Mouse (Mus musculus): Measurements from ENCODE around the gene Itgb8. TPM values are rescaled to one million over a fixed set of nuclear protein-coding genes. Genes with fewer than 3 reads are reported as not detected.

Itgb8 gene
- total RNA-seq, 2 experiments from 2014 or later, result 39.1 to 42.5 TPM

GRCm38 (mm10) chr12:119210590-119210989, 28.0 kb downstream of the Itgb8 start:
- intact Hi-C loops (cut with DNase I), result no loop called here
- DNase-seq (ENCODE audit: low spot score in 2 of 2), result no peak

DNA sequence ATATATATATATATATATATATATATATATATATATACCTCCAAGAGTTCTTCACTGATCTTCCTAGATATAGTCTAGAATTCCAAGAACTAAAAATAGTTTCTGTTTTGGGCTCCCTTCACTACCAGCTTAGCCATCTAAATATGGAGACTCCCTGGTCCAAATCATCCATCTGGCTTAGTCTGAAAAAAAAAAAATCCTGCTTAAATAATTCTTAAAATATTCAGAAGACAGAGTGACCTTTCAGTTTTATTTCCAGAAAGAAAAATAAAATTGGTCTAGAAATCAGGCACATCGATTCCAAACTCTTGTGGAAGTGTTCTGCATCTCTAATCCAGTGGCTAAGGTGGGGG, 28.6 kb downstream of the Itgb8 start:
- intact Hi-C loops (cut with DNase I), result no loop called here
- no peak for DNase-seq (ENCODE audit: low spot score in 2 of 2)

GRCm38 (mm10) chr12:119209384-119210072, 29.1 kb downstream of the Itgb8 start:
- DNase-seq (ENCODE audit: low spot score in 2 of 2), result peak; percentile 53 to 64
- intact Hi-C loops (cut with DNase I), result no loop called here

DNA sequence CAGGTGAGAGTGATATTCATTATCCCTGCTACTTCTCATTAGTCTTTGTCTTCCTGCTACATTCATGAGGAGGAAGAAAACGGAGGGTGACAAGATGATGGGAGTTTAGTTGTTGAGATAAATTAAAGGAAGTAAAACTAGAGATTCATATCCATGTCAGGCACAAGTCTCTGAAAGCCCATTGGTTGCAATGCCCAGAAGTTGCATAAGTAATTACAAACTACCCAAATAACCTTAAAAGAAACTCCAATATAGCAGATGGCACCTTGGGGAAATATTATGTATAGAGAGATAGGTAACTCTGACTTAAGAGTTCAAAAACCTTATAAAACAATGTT, 31.2 kb downstream of the Itgb8 start:
- intact Hi-C loops (cut with DNase I), result no loop called here

DNA sequence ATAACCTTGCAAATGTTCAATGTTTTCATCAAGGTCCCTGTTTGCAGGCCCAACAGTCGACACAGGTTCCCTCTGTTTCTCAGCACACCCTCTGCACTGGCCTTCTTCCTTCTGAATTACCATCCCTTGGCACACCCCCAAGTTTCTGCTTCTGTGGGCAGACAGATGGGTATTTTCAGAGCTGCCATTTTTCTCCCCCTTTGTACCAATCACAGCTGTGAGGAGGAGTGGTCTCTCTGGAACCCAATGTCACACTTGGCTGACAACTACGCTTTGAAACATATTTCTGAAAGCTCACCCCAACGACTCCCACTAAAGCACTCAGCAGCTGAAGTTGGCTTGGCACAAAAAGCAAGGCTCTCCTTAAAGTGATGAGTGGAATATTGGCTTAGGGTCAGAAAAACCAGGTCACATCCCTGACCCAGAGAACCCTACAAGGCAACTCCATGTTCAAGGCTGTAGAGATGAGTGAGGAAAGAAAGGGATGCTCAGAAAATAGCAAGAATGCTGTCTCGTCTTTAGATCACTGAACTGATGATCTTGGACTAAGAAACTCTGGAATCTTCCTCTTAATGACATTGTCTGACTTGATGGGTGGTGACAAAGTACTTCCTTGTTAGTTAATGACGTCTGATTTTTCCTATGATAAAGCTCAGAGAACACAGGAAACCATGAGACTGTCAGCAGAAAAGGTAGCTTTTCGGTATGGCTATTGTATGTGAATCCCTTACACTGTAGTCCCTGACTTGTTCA, 31.7 kb downstream of the Itgb8 start:
- peak; percentile 58 for DNase-seq (ENCODE audit: low spot score in 2 of 2)
- intact Hi-C loops (cut with DNase I), result no loop called here

More for the DNA sequence above, 31.2 kb downstream of the Itgb8 start:
- no peak for DNase-seq (ENCODE audit: low spot score in 2 of 2)

DNA sequence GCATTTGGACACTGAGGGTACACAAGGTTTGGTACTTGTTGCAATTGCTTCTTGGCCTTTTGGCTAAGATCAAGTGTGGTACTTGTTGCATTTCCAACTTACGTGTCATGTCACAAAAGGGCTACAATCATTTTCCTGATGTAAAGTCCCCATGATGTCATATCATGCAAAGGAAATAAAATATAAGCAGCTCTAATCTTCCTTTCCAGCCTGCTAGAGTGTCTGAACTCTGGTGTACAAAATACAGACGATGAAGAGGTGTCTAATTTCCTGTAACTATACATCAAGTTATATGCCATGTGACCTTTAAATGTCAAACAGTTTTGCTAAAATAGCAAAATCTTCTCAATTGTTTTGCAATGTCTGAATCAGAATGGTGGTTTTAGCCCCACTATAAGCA, 34.2 kb downstream of the Itgb8 start:
- intact Hi-C loops (cut with DNase I), result no loop called here
- no peak for DNase-seq (ENCODE audit: low spot score in 2 of 2)

DNA sequence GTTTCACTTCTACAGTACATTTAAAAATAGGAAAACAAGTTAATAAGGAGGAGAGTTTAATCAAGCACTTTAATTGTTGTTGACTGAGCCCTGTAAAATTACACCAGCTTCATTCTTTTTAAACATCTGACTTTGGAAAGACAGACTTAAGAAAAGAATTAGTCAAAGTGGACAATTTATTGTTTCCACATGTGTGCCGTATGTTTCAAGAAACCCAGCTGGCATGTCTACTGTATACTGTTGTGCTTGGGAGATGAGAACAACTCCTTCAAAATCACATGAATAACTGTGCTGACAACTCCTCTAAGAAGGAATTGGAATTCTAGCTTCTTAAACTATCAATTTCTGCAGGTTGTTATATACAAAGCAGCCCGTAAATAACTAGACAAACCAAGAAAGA, 35.8 kb downstream of the Itgb8 start:
- intact Hi-C loops (cut with DNase I), result no loop called here
- no peak for DNase-seq (ENCODE audit: low spot score in 2 of 2)

DNA sequence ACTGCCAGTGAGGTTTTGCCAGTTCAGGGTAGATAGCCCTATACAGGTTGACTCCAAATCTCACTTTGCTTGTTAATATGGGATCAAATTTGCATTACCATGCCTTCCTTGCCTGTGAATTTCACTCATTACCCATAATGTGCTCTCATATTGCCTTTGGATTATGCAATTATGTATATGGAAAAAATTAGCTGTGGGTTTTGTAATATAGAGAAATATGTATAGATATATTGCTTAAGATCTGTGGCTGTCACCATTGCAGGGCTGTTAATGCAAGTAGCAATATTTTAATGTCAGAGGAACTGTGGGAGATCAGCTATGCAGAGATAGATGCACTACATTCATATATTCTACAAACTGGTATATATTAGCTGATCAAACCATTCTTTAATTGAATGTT, 43.5 kb downstream of the Itgb8 start:
- no peak for DNase-seq (ENCODE audit: low spot score in 2 of 2)
- intact Hi-C loops (cut with DNase I), result no loop called here

DNA sequence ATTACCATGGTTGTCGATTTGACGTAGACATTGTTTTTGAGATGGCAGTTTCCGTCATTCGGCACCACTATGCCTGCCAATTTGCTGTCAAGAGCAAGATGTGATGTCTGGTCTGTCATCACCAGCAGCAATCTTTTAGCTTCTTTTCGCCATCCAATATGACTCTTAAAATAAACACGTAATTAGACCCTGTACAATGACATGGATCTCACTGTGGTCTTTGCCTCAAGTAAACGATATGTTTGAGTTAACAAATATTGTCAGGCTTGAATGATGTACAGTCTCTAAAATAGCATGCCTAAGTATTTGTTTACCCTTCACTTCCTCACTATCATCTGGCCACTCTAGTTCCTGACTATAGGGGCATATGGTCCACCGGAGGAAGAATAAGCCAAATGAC, 48.8 kb downstream of the Itgb8 start:
- DNase-seq (ENCODE audit: low spot score in 2 of 2), result no peak

GRCm38 (mm10) chr12:119185441-119185840, 53.2 kb downstream of the Itgb8 start:
- no peak for DNase-seq (ENCODE audit: low spot score in 2 of 2)
- intact Hi-C loops (cut with DNase I), result no loop called here

More for the DNA sequence above, 48.8 kb downstream of the Itgb8 start:
- intact Hi-C loops (cut with DNase I), result no loop called here

GRCm38 (mm10) chr12:119182215-119182924, 56.2 kb downstream of the Itgb8 start:
- intact Hi-C loops (cut with DNase I), result no loop called here
- DNase-seq (ENCODE audit: low spot score in 2 of 2), result no peak

DNA sequence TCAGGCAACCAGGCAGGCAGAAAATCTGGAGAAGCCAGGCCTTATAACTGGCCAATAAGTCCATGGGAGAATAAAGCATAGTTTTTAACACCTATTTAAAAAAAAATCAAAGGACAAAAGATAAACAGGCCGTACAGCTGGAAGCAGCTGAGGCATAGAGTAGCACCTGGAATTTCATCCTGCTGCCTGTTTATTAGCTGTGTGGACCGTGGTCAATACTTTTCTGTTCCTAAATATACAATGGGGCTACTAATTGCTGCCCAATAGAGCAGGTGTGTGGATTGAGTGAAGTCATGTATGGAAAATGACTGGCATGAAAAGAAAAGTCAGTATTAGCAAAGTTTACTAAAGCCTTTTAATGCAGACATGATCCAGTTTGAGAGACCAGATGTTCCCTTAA, 62.6 kb downstream of the Itgb8 start:
- DNase-seq (ENCODE audit: low spot score in 2 of 2), result no peak
- intact Hi-C loops (cut with DNase I), result no loop called here

- intact Hi-C loops (cut with DNase I), result loop anchor here (5.0 kb wide), 1 partner anchor 67 kb away; the partner anchor contains the start of gene Itgb8
- DNase-seq (ENCODE audit: low spot score in 2 of 2), result no peak
Observed at GRCm38 (mm10) chr12:119169828-119170539, 68.6 kb downstream of the Itgb8 start.

DNA sequence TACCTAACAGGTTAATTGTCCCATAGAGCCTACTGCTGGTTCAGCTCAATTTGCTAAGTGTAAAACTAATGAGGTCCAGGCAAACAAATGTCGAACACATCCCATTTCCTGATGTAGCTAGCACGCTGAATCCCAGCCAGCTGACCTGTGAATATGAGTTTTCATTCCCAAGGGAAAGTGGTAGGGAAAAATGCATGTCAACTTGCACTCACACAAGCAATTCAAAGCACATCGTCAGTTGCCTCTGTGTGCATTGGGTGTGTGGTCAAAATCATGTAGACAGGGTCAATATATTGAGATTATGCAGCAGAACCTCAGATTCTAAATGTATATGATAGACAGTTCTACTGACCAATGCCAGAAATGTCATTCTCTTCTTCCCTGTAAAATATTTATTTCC, 69.5 kb downstream of the Itgb8 start:
- no peak for DNase-seq (ENCODE audit: low spot score in 2 of 2)
- intact Hi-C loops (cut with DNase I), result loop anchor here (5.0 kb wide), 1 partner anchor 68 kb away; the partner anchor contains the start of gene Itgb8

GRCm38 (mm10) chr12:119165115-119165514, 73.5 kb downstream of the Itgb8 start:
- DNase-seq (ENCODE audit: low spot score in 2 of 2), result no peak
- intact Hi-C loops (cut with DNase I), result loop anchor here (5.0 kb wide), 1 partner anchor 72 kb away; the partner anchor contains the start of gene Itgb8

- intact Hi-C loops (cut with DNase I), result loop anchor here (5.0 kb wide), 1 partner anchor 73 kb away; the partner anchor contains the start of gene Itgb8
- no peak for DNase-seq (ENCODE audit: low spot score in 2 of 2)
Observed at GRCm38 (mm10) chr12:119164672-119165071, 73.9 kb downstream of the Itgb8 start.

GRCm38 (mm10) chr12:119164176-119164575, 74.4 kb downstream of the Itgb8 start:
- intact Hi-C loops (cut with DNase I), result no loop called here
- DNase-seq (ENCODE audit: low spot score in 2 of 2), result peak in 1 of 2 experiments; percentile 10

DNA sequence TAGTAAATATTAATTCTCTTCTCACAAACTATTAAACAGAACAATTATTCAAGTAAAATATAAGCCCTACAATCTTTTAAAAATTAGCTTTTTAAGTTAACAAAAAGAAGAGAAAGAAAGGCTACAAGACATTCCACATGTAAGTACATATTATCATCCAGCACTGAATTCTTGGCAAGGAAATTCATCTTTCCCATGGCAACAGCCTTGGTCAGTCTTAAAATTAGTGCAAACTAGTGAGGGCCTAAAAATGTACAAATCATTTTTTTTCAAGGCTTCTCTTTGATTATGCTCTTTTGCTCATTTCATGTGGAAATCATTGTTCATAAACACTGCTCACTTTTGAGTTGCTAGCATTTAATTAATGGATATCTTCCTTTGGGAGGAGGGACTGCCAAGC, 77.8 kb downstream of the Itgb8 start:
- intact Hi-C loops (cut with DNase I), result no loop called here
- no peak for DNase-seq (ENCODE audit: low spot score in 2 of 2)

GRCm38 (mm10) chr12:119159254-119159933, 79.2 kb downstream of the Itgb8 start:
- intact Hi-C loops (cut with DNase I), result no loop called here
- no peak for DNase-seq (ENCODE audit: low spot score in 2 of 2)
